Mouse (Mus musculus) cerebral cortex, adult 2 months (tissue): ENCODE data around the gene Sympk.

ENCODE experiments used
- WGBS: fragments of 180-500 bp; shearing (Covaris S2); methylation state at CpG from one replicate; pipeline ENCODE4 v1.1.7; 2018; 5-methylcytosine and 5-hydroxymethylcytosine counted together

Sympk gene

DNA sequence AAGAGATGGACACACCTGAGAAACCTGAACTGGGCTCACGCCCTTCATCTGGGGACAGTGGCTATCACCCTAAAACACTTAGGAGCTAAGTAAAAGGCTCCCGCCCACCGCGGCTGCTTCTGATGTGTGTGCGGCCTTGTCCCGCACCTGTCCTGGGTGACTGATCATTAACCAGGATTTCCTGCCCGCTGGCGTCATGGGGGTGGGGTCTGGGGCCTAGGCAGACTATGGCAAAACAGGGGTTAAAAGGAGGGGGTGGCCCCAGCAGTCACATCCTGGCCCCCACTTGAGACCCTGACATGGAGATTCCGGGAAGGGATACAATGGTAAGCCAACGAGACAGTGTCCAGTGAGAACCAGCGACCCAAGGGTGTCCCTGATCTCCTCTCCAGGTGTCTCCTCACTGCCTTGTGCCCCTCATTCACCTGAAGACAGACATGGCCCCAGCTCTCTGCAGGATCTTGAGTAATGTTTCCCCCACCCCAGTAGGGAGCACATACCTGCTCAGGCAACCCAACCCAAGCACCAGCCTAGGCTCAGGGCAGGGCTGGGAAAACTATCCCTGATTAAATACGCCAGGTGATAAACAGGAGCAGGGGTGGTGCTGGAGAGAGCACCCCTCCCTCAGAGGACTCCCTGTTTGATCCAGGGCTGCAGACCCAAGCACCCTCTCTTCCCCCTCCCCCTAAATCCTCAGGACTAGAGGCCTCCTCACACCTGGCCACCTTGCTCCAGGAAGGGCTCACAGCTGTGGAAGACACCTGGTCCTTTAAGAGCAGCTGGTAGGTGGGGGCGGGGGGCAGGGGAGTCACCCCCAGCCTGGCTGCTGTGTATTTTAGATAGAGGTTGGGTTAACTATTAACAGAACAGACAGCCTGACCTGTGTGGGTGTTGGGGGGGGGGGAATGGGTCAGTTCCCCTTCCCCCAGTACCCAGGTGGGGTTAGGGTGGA, 16.9 kb upstream of the Sympk start:
- WGBS = 82% methylated on average over 13 of the region's 13 CpGs

DNA sequence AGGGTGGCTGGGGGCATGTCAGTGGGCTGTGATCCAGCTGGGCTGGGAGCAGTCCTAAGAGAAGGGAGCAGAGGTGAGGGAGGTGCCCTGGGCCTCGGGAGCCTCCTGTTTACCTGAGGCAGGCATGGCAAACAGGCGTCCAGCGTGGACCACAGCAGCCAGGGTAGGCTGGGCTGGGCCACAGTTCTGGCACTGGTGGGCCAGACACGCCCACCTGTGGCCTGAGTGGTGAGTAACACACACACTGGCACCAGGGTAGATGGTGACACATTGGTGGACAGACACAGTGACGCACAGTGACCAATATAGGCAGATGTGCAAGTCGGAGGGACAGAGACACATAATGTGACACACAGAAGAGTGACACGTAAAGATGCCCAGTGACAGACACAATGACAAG, 13.6 kb upstream of the Sympk start:
- 82% methylated on average over 7 of the region's 7 CpGs for WGBS

DNA sequence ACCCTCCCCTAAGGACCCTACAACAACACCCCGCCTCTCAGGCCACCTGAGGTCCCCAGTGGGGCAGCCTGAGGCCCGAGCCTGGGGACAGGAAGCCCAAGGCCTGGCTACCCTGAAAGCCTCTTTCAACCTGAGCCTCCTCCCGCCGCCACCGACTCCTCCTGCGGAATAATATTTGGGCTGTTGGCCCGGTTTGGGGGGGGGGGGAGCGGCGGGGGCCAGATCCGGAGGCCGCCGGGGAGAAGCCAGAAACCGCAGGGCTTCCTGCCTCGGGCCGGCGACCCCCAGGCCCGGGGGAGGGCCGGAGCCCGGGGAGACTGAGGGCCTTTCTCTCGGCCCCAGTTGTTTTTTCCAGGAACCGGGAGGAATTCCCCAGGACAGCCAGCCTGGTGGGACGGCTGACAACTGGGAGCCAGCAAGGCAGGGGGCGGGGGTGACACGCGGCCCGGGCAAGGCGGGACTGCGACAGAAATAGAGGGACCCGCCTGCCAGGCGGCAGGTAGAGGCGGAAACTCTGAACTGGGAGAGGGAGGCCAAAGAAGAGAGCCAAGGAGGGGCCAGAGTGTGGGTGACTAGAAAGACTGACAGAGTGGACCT, 12.1 kb upstream of the Sympk start:
- WGBS = 8% methylated on average over 31 of the region's 31 CpGs

DNA sequence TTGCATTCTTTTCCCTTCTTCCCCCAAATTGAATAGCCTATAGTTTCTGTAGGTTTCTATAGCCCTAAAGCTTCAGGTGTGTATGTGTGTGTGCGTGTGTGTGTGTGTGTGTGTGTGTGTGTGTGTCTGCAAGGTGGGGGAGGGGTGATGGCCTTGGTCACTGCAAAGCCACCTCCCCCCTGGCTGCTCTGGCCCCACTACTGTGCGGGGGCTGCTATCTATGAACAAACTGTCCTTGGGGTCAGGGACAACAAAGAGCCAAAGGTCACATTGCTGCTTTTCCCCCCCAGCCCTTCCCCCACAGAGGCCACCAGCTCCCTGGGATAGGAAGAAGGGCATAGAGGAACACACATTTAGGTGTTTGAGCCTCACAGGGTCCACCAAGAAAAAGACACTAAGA, 11.3 kb upstream of the Sympk start:
- 66% methylated on average over 2 of the region's 2 CpGs for WGBS

DNA sequence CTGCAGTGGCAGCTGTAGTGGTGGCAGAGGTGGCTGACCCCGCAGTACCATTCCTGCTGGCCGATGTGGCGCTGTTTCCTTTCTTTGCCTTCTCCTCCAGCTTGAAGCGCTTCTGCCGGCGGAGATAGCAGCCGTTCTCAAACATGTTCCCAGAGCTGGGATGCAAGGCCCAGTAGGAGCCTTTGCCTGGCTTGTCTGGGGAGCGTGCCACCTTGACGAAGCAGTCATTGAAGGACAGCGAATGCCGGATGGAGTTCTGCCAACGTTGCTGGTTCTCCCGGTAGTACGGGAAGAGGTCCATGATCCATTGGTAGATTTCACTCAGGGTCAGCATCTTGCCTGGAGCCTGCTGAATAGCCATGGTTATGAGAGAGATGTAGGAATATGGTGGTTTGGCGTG, 9.7 kb upstream of the Sympk start:
- WGBS = 77% methylated on average over 15 of the region's 15 CpGs

DNA sequence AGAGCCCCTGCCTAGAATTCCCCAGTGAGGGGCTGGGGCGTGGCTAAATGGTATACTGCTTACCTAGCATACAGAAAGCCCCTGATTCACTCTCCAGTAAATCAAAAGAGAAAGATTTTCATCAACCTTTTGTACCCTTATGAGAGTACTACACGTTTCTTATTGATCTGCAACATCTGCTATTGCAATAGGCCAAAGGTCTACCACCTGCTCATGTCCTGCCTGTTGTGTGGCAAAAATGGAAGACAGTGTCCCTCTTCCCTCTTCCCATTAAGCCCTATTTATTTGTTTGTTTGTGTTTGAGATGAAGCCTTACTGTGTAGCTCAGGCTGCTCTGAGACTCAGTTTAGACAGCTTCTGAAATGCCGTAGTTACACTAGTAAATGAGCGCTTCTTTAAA, 8.1 kb upstream of the Sympk start:
- 87% methylated on average over 4 of the region's 4 CpGs for WGBS

DNA sequence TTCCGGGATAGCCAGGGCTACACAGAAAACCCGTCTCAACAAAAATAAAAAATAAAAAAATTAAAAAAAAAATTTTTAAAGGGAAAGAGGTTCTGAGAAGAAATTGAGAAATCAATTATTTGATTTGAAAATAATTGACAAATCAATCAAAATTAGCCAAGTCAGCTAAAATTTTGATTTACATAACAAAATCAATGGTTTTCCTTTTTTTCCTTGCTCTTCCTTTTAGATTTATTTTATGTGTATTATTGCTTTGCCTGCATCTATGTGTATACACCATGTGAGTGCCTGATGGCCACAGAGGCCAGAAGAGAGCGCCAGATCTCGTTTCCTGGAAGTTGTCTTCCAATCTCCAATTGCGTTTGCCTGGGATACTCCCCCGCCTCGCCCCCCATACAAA, 6.3 kb upstream of the Sympk start:
- 92% methylated on average over 7 of the region's 7 CpGs for WGBS

DNA sequence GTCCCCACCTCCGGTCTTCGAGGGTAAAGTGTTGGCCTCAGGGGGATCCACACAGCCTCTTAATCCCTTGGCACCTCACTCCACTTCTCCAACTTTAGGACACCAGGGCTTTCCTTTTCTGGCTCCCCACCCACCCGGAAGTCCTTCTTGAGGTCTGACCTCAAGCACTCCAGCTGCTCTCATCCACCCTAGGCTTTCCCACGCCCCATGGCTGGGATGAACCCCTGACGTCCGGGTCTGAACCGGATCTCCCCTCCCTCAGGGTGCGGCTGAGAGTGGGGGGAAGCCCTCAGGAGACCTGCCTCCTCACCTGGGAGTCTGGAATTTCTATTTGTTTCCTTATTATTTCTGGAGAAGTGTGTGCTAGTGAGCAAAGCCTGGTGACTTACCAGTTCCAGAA, 3.1 kb upstream of the Sympk start:
- 26% methylated on average over 8 of the region's 8 CpGs for WGBS

DNA sequence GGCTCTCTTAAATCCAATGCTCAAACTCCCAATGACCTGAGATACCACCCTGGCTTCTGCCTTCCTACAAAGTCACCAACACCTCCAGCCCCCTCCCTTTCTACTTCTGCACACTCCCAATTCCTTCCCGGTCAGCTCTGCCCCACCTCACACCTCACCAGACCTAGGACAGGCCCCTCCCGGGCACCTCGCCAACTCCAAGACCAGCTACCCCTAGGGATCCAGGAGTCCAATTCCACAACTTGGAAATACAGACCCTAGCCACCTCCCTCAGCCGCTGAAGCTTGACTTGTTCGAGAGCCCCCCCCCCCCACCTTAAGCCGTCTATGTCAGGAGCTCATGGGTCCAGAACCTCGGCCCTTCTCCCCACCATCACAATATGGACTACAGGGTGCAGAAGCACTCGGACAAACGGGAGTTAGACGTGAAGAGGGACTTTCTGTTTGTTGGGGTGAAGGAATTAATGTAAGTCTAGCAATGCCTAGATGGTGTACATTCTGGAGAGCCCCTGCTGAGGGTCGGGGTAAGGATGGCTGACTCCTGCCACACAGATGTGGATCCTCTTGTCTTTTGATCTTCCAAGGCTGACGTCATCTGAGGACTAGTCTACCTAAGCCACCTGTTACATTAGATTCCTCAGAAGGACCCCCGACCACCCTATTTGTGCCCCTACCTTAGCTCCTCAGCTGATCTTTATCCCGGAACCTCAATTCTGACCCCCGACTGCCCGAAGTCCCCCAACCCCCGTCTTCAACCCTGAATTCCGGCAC, 1.8 kb upstream of the Sympk start:
- WGBS = 58% methylated on average over 18 of the region's 18 CpGs

DNA sequence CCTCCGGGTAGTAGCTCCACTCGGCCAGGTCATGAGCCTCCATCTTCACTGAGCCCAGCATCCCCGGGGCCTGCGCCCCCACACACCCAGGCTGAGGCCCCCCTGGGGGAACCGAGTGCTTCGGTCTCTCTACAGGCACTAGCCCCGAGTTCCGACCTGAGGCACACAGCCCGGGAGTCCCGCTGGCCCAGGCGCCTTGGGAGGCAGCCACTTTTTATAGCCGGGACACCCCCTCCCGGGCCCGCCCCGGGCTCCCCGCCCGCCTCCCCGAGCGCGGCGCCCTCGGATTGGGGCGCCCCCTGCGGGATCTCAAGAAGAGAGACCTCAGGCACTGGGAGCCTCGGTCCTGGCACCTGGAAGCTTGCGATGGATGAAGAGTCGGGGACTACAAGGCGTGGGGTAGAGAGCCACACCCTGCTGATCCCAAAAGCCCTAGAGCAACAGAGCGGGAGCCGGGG, 791 bp upstream of the Sympk start, which contains the start of gene Foxa3:
Gene Foxa3 (minus strand): TSS at position 182 of the 458 bp plus-strand sequence.
- WGBS = 4% methylated on average over 30 of the region's 30 CpGs

DNA sequence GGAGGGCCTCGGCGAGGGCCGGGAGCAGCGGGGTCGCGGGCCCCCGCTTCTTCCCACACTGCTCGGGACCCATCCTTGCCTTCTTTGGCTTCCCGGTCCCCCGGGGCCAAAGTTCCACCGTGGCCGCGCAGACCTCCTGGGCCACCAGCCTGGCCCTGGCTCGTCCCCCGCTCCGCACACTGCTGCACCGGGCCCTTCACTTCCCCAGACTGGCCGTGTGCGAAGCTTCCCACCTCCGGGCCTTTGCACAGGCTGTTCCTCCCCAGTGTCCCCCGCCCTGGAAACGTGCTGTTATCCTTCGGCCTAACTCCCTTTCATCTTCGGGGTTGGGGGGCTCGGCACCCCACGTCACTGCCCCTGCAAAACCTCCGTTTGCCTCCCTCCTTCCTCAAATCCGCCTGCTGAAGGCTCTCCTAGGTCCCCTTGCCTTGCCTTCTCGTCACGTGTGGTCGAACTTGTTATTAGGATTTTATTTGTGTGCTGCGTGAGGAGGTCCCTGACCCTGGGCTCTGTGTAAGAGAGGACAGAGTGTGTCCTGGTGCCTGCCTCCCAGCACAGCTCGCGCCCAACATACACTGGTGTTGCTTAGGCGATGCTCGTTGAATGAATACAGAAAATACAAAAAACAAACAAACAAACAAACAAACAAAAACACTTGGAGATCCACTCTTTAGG, 541 bp downstream of the Sympk start:
- WGBS = 1% methylated on average over 31 of the region's 36 CpGs

DNA sequence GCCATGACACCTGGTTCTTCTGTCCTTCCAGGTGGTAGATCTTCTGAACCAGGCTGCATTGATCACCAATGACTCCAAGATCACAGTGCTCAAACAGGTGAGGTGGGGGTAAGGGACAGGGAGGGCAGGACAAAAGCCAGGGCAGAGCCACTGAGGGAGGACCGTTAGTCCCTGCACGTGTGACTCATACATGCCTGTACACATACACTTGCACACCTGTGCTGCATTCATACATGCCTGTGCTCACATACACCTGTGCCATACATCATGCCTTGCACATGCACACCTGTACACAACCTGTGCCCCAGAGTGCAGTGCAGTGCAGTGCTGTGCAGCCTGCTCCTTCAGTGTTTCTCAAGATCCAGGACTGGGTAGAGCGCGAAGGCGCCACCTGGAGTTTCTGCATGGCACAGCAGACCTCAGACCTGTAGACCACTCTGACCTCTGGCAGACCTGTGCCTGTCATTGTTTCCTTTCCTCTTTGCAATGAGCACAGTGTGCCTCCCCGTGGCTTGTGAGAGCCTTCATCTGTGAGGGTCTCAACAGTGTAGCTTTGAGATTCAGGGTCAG, 5.0 kb downstream of the Sympk start:
- WGBS = 57% methylated on average over 6 of the region's 6 CpGs

DNA sequence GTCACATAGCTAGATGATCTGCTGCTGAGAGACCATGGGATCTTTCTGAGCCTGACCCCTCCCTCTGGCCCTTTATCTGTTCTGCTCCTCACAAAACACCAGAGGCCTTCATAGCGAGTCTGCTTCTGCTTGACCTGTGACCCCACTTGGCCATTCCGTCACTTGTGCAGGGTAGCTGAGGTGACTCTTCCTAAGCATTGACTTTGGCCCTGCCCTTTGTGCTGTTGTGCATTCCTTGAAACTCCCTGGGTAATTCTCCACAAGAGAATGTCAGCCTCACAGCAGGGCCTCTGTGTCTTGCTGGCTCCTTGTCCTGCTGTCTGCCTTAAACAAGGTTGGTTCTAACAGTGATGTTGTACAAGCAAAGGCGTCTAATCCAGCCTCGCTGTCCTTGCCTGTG, 7.5 kb downstream of the Sympk start:
- 68% methylated on average over 4 of the region's 4 CpGs for WGBS

DNA sequence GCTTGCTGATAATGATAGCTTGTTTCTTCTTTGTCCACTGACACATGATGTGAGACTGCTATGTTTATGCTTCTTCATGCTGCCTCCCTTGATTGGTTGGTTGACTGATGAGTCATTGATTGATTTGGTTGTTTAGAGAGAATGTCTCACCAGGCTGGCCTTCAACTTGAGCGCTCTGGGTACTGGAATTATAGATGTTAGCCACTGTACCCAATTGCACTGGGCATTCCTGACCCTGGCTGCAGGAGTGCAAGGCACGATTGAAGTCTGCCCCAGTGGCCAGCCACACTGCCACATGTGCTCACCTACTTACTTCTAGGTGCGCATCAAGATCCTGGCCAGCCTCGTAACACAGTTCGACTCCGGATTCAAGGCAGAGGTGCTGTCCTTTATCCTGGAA, 20.4 kb downstream of the Sympk start:
- 96% methylated on average over 6 of the region's 6 CpGs for WGBS

DNA sequence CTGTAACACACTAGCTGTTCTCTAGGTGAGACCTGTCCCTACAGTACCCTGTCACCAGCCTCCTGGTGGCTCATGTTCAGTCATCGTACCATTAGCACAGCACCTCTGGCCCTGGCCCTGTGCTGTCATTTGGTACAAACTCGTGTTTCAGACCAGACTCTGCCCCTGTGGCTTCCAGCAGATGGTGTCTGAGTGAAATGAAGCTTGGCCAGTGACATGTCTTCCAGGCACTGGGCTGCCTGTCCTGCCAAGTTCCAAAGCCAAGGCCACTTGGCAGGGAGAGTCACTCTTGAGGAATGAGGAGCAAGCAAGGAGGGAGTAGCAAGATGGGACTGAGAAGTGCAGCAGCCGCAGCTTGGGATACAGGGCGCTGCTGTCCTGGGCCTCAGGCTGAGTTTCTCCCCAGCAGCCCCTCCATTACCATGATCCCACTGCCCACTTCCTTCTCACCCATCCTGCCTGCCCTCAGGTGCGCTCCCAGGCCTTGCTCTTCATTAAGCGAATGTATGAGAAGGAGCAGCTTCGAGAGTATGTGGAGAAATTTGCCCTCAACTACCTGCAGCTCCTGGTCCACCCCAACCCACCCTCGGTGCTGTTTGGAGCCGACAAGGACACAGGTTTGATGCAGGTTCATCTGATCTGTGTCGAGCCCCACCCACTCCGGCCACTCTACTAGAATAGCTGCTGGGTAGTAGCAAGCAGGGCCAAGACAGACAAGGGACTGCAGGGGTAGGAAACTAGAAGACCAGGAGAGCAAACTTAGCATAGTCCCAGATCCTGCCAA, 22.3 kb downstream of the Sympk start:
- WGBS = 83% methylated on average over 11 of the region's 11 CpGs

DNA sequence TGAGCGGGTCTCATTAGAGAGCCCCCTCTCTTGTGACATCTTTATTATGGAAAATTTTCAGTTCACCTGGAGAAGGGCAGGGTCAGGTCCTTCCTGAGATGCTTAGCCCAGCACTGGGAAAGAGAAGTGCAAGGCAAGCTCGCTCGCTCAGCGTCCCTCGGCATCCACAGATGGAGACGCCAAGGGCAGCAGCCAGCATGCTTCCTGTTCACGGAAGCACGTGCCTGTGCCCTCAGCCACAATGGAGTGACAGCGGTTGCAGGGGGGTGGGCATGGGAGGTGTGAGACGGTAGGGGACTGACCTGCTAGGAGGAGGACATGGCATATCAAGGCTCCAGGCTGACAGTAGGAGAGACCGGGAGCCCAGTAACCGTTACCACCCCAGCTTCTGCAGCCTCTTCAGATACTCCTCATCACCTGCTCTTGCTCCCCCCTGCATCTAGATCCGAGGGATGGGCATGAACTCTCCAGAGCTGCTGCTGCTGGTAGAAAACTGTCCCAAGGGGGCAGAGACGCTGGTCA, 23.9 kb downstream of the Sympk start:
- WGBS = 84% methylated on average over 14 of the region's 14 CpGs

DNA sequence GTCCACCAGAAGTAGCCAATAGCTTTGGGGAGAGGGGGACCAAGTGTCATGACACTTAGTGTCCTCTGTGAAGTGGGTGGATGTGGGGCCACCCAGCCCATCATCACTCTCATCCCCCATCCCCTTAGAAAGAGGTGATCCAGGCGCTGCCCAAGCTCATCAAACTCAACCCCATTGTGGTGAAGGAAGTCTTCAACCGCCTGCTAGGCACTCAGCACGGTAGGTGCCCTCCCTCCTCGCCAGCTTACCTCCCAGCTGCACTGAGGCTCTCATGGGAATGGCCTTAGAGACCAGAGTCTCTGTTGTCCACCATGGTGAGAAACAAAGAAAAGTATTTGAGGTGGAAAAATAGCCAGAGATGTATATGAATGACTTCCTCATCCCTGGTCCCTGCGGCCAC, 25.1 kb downstream of the Sympk start:
- WGBS = 92% methylated on average over 5 of the region's 5 CpGs

DNA sequence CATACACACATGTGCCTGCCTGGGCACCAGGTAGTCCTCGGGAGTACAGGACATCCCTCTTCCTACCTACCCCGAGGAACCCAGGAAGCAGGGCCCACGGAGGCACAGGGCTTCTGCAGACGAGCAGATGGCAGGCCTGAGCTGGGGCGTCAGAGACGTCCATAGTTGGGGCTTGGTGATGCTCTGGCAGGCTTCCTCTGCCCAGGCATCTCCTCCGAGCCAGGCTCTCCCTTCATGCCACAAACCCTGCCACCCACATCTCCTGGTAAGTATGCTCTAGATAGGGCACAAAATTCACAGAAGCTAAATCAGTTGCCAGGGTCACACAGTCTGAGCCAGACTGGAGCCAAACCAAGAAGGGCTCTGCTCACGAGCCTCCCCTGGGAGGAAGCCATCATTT, 26.0 kb downstream of the Sympk start:
- WGBS = 32% methylated on average over 8 of the region's 8 CpGs

DNA sequence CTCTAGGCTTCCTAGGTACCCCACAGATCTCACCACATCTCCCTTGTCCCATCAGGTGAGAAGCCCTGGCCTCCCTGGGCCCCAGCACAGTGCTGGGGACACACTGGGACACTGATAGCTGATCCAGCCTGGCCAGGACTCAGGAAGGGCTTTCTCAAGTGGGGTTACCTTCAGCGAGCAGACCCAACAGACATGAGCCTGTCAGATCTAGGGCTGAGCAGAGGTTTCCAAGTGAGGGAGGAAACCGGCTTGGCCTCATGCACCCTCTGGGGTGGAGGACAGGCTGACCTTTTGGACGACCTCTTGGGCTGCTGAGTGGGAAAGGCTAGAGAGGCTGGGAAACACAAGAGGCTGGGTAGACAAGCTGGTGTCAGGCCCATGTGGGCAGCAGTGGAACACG, 27.0 kb downstream of the Sympk start:
- 71% methylated on average over 4 of the region's 4 CpGs for WGBS

DNA sequence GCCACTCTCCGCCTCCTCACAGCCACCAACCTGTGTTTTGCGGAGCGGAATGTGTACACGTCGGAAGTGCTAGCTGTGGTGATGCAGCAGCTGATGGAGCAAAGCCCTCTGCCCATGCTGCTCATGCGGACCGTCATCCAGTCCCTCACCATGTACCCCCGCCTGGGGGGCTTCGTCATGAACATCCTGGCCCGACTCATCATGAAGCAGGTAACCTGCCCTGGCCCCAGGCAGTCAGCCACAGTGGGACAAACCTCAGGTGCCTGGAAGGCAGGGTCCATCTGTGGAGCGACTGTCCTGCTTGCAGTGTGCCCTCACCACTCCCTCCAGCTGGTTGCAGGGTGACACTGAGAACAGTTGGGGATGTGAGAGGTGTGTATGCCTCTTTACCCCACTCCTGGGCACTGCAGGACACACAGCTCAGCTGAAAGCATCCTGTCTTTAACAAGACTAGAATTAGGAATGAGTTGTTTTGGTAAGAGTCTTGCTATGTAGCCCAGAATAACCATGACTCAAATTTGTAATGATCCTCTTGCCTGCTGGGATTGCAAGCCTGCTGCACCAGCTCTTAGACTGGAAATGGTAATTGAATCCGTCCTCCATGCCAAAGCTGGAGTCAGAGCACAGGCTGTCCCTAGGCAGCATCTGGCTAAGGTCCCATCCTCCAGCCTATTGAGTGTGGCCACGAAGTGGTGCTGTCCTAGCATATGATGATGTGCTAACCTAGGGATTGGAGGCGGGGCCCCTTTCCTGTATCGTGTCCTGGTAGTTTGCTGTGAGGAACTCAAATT, 28.4 kb downstream of the Sympk start:
- 58% methylated on average over 15 of the region's 15 CpGs for WGBS
